Mouse (Mus musculus): Measurements from ENCODE around the gene Senp5.
A peak's percentile ranks its signal among the peaks of the same experiment; 100 is the strongest.

Senp5 gene

GRCm38 (mm10) chr16:31938856-31939255 is 64.2 kb downstream of the Senp5 start:
- DNase-seq (ENCODE audit: low spot score) = no peak

GRCm38 (mm10) chr16:31936568-31936967 is 66.5 kb downstream of the Senp5 start:
- no peak for DNase-seq (ENCODE audit: low spot score)

GRCm38 (mm10) chr16:31935091-31935979 is 67.8 kb downstream of the Senp5 start:
- no peak for DNase-seq (ENCODE audit: low spot score)

- no peak for DNase-seq (ENCODE audit: low spot score)
These were observed 68.5 kb downstream of the Senp5 start for GRCm38 (mm10) chr16:31934550-31935010.

DNA sequence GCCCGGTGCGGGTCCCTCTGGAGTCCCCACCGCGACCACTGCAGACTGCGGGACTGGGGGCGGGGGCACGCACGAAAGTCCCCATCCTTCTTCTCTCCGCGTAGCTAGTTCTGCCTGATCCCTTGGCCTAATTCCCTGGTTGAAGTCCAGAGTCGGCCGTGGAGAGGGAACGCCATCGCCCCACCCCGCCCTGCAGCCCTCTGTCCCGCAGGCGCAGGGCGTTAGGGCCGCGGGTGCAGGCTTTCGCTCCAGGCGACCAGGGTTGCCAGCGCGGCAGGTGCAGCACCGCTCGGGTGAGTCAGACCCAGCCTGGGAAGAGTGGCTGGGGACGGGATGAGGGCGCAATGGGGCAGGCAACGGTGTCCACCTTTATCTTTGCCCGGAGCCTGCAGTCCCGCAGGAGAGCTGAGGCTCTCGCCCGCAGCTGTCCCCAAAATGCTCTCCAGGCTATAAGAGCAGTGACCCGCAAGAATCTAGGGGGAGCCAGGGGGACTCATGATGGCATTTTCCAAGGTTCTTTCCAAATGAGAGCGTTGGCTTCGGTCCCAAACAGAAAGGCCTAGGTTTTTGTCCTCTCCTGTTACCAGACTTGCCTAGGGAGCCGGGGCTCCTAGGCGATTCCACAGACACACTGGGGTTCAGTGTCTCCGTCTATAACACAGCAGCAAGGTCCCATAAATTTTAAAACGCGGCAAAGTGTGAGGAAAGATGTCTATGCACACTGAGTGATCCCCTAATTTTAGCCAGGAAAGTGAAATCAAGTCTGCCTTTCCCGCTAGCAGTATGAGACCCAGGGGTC is 69.1 kb downstream of the Senp5 start, which contains the start of gene Pigz:
TSS of gene Pigz (plus strand) at position 101 of the 799 bp plus-strand sequence.
- peak; percentile 66 for DNase-seq (ENCODE audit: low spot score)

GRCm38 (mm10) chr16:31932840-31933697 is 70.0 kb downstream of the Senp5 start:
- peak; percentile 94 for DNase-seq (ENCODE audit: low spot score)

DNA sequence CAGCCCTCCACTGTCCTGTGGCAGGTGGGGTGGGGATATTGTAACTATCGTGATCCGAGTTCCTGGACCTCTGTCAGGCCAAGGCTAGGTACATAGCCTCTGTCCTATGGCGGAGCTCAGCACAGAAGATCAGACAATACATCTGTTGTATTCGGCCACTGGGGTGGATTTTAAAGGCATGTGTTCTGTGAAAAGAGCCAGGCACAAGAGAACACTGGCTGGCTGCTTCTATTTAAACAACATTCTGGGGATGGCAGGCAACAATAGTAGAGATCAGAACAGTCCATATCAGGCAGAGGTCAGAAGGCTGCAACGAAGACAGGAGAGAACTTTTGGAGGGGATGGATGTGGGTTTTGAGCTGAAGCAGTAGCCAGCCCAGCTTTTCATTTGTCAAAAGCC is 70.8 kb downstream of the Senp5 start:
- no peak for DNase-seq (ENCODE audit: low spot score)

GRCm38 (mm10) chr16:31931330-31931729 is 71.8 kb downstream of the Senp5 start:
- peak; percentile 18 for DNase-seq (ENCODE audit: low spot score)

- DNase-seq (ENCODE audit: low spot score) = no peak
These were observed 75.7 kb downstream of the Senp5 start for GRCm38 (mm10) chr16:31927412-31927811.

- DNase-seq (ENCODE audit: low spot score) = no peak
These were observed 76.4 kb downstream of the Senp5 start for GRCm38 (mm10) chr16:31926547-31927182.

DNA sequence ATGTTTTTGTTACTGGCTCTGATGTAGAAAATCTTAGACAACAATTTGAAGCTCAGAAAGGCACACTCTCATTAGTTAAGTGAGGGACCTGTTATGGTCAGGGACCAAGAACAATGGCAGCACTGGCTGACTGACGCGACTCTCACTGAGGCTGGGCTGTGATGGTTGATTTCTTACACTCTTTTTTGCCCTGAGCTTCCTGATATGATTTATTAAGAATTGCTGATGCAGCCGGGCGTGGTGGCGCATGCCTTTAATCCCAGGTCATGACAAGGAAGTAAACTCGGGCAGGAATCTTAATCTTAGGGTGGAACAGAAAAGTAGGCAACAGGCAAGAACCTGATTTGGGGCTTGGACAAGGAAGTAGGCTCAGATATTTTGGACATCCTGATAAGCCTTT is 77.0 kb downstream of the Senp5 start:
- DNase-seq (ENCODE audit: low spot score) = no peak

GRCm38 (mm10) chr16:31924368-31924767 is 78.7 kb downstream of the Senp5 start:
- DNase-seq (ENCODE audit: low spot score) = no peak

GRCm38 (mm10) chr16:31918248-31918724 is 84.8 kb downstream of the Senp5 start:
- DNase-seq (ENCODE audit: low spot score) = peak; percentile 83

DNA sequence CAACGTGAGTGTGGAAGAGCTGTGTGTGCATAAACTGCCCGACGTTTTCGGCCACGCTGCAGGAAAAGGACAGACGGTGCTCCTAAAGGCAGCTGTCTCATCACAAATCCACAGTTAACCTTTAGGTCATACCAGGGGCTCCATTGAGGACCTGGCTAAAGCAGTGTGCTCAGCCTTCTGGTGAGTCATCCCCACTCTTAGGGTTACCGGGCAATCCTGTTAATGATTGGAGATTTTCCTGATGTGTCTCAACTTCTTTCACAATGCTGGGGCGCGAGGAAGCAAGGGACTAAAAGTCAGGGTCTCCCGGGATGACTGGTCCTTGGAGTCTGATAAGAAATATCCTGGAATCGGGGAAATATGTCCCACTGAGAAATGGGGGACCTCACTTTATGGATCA is 85.3 kb downstream of the Senp5 start:
- no peak for DNase-seq (ENCODE audit: low spot score)

GRCm38 (mm10) chr16:31910281-31910847 is 92.7 kb downstream of the Senp5 start:
- DNase-seq (ENCODE audit: low spot score) = no peak

Data from MN1 (cell line).